Mouse (Mus musculus) embryo, embryonic 9.5 days (tissue): ENCODE measurements at regions not wholly inside any gene's neighbourhood (a gene's known extent, or its start where the extent isn't known, plus 50 kb on each side); places are given as distances from the start of the nearest gene placed in this dataset.

Experiments
- DNase-seq: peaks from one replicate; pipeline ENCODE4 v3.0.0-alpha.2; 2017; ENCODE audit errors: extremely low spot score

DNA sequence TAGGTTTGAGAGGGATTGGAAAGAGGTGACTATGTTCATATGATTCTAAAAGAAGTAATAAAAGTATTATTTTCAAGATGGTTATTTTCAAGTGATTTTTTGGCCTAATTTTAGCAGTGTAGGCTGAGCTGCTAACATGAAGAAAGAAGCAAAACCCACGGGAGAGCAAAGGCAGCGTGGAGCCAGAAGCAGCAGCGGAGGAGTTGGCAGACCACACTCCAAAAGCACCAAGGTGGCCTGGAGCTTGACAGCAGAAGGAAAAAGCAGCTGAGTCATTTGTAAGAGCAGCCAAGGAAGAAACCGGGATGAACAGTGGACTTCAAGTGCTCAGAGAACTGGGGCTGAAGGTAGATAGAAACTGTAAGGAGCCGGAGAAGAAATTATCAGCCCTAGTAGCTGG, 55.9 kb downstream of the Hdgfl1 start:
- no peak for DNase-seq

DNA sequence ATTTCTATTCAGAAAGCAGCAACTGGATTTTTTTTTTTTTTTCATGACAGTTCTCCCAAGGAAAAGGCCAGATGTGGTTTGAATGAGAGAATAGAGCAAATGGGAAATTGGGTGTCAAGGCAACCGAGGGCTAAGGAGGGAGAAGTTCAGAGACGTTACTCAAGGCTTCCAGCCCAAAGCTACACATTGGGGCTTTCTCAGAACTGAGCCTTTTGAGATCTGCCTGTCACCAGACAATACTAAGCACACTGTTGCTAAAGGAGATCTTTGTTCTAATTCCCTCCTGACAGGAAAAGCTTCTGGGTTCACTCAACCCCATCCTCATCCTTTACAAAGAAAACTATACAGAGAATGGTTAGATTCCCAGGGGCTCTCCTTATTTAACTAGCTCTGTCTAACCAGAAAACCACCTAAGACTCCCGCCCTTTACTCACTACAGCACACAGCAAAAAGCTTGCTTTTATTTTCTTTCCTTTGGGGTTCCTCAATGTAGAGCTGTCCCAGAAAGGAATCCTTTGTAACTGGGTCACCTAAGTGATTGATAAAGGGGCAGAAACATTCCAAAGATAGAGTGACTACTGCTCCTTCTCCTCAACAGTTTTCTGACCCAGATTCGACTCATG, 70.8 kb downstream of the Hdgfl1 start:
- peak; percentile 15 for DNase-seq

DNA sequence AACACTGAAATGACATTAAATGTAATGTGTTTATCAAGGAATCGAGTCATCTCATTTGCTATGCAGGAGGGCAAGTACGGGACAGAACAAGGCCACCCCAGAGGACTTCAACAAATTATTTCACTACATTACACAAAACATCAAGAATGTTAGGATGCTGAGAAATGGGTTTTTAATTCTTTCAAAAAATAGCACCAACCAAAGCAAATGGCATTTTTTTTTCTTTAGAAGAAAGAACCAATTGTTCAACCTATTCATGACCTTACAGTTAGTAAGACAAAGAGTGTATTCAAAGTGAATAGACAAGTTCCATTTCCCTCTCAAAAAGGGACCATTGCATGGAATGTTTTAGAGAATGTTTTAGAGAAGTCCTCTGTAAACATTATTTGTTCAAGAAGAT, 110.5 kb downstream of the Hdgfl1 start:
- DNase-seq = no peak

DNA sequence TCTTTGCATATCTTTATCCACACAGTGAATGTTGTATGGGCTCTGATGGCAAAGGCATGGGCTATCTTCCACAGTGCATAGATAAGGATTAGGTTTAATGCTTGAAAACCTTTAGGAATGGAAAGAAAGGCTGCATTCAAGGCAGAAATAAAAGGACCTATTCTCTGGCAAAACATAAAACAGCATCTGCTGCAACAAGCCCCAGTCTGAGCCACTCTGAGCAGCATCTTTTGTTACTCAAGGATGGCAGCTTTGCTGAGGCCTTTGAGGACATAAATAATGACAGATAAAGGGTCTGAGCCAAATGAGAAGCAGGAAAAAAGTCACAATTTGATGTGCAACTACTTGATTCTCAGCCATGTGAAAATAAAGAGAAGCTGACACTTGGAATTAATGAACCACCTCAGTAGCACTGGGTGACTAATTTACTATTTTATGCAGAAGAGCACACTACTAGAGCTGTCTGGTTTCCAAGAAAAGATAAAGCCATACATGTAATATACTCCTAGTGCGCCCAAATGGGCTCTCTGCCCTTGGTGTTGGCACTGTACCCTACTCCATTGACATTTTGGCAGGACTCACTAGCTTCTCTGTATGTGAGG, 112.9 kb downstream of the Hdgfl1 start:
- DNase-seq = peak; percentile 24
